Mouse (Mus musculus) midbrain, embryonic 11.5 days (tissue): ENCODE data around the gene Ptprcap. TPM values are rescaled to one million over a fixed set of nuclear protein-coding genes. Genes with fewer than 3 reads are reported as not detected.
"Not testable (repeated sequence)": the region's sequence is repeated elsewhere in the genome, so short reads cannot be mapped to it uniquely, and the experiment has no call there.

Source experiments
- ATAC-seq: fragments of 200-750 bp; cut with Nextera tagmentation; 2 replicates; pipeline ENCODE4 v1.8.0; 2017; ENCODE audit warnings: moderate TSS enrichment, moderate library complexity; ENCODE audit not compliant: low FRiP score
- DNase-seq: peaks from one replicate; pipeline ENCODE4 v3.0.0; 2015; ENCODE audit warnings: low spot score; ENCODE audit errors: missing footprints
- H3K27ac ChIP-seq: fragments of 300-500 bp; sonication (generic); 2 replicates; pipeline ENCODE4 v1.5.1; 2014; ENCODE audit warnings: low read depth, low read length
- H3K27me3 ChIP-seq: fragments of 300-500 bp; sonication (generic); 2 replicates; pipeline ENCODE4 v1.6.1; 2014; ENCODE audit warnings: mild to moderate bottlenecking, low read length, moderate library complexity, mixed read lengths; ENCODE audit not compliant: control insufficient read depth, insufficient read depth
- H3K36me3 ChIP-seq: fragments of 300-500 bp; sonication (generic); 2 replicates; pipeline ENCODE4 v1.6.1; 2014; ENCODE audit warnings: mild to moderate bottlenecking, low read length, moderate library complexity, mixed read lengths; ENCODE audit not compliant: control insufficient read depth, insufficient read depth
- H3K4me1 ChIP-seq: fragments of 300-500 bp; sonication (generic); 2 replicates; pipeline ENCODE4 v1.6.1; 2014; ENCODE audit warnings: low read length; ENCODE audit not compliant: control insufficient read depth, insufficient read depth
- H3K4me2 ChIP-seq: fragments of 300-500 bp; sonication (generic); 2 replicates; pipeline ENCODE4 v1.6.1; 2014; ENCODE audit warnings: mild to moderate bottlenecking, moderate library complexity
- H3K4me3 ChIP-seq: fragments of 300-500 bp; sonication (generic); 2 replicates; pipeline ENCODE4 v1.5.1; 2014; ENCODE audit warnings: low read depth, low read length
- H3K9ac ChIP-seq: fragments of 300-500 bp; sonication (generic); 2 replicates; pipeline ENCODE4 v1.6.1; 2014; ENCODE audit warnings: low read length
- H3K9me3 ChIP-seq: fragments of 300-500 bp; sonication (generic); 2 replicates; pipeline ENCODE4 v1.6.1; 2016; ENCODE audit warnings: low read length; ENCODE audit not compliant: control insufficient read depth
- WGBS: fragments of 180-500 bp; shearing (Covaris S2); extraction: QIAGEN DNeasy Blood & Tissue Kit; methylation state at CpG from one replicate; pipeline ENCODE4 v1.1.7; 2014; 5-methylcytosine and 5-hydroxymethylcytosine counted together
- polyA plus RNA-seq: library from polyadenylated mRNA; unstranded; fragments of >200 nt; fragmentation: Nextera tagmentation; extraction: Ambion mirVana; gene quantifications from 2 replicates; pipeline ENCODE4 v1.2.1, GENCODE M21; 2014

Ptprcap gene
- polyA plus RNA-seq, 1 experiment from 2014 or later: 0.75 TPM

DNA sequence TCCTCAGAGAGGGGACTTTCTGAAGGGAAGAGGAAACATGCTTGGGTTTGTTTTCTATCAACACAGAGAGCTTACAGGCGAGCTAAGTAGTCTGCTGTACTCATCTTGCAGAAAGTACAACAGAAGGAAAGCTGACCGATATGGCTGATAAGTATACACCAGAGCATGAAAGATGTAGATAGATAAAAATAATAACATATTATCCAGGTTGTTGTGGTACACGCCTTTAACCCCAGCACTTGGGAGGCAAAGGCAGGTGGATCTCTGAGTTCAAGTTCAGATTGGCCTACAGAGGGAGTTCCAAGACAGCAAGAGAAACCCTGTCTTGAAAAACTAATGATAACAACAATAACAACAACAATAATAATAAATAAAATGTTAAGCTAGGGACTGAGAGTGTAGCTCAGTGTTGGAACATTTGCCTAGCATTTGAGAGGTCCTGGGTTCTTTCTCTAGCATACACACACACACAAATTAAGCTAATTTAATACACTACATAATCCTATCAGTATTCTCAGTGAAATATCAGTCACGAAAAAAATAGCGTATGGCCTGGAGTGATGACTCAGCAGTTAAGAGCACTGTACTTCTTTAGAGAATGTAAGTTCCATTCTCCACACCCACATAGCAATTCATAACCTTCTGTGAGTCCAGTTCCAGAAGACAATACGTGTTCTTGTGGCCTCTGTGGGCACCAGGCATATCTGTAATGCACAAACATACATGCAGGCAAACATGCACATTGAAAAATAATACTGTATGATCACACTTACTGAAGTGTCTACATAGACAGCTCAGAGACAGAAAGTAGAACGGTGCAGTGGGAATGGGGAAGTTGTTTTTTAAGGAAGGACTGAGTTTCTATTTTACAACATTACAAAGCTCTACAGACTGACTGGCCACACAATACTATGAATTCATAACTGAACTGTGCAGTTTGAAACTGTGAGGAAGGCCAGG is 30.7 kb upstream of the Ptprcap start:
- Histone ChIP-seq H3K9ac (no peak overlapping the region), H3K27ac (no peak overlapping the region), H3K36me3 (no peaks in the 10 kb centered on the region), H3K27me3 (no peaks in the 10 kb centered on the region), H3K9me3 (no peaks in the 10 kb centered on the region), H3K4me3 (no peak overlapping the region), H3K4me1 (peaks cover 16% of the 10 kb centered on the region), H3K4me2 (no peak overlapping the region)
- 86% methylated on average over 7 of the region's 7 CpGs for whole genome bisulfite sequencing
- DNase-seq: peak; percentile 66
- no peak for ATAC-seq

DNA sequence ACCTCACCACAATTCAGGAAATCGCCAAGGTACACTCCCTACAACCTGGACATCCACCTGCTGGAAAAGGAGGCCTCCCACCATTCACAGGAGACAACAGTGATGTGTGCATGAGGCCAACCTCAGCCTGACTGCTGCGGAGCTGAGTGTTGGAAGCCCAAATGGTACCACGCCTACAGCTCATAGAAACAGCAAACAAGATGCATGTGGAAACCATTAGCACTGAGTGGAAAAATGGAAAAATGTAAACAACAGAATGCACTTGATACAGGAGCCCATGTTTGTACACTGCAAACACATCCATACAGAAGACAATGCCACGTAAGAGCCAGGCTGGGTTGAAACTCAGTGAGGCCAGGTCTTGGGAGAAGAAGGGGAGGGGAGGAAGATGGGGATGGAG is 29.0 kb upstream of the Ptprcap start:
- ATAC-seq: no peak
- no peaks in the 10 kb centered on the region for H3K27me3 ChIP-seq
- H3K9ac ChIP-seq: no peak overlapping the region

DNA sequence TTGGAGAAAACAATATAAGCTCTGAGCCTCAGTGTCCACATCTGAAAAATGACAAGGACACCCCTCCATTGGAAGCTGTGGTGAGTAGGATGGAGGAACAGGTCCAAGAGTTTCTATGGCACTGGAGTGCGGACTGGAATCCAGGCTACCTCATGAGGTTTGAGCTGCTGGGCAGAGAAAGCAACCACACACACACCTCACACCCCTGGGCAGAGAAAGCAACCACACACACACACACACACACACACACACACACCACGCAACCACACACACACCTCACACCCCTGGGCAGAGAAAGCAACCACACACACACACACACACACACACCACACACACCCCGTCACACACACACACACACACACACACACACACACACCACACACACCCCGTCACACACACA is 28.1 kb upstream of the Ptprcap start:
- 25% methylated on average over 2 of the region's 4 CpGs for WGBS
- ATAC-seq: peak; percentile 60; the same call in 1 of the 2 replicates
- not testable (repeated sequence) for DNase-seq, H3K27ac ChIP-seq, H3K36me3 ChIP-seq, H3K27me3 ChIP-seq, H3K9me3 ChIP-seq
- Histone ChIP-seq H3K4me2 (peak overlapping the region; percentile 77), H3K4me3 (peak overlapping the region; percentile 67), H3K4me1 (peaks cover 16% of the 10 kb centered on the region), H3K9ac (peak overlapping the region; percentile 47; the same call in 1 of the 2 replicates)

More for the DNA sequence above, 29.0 kb upstream of the Ptprcap start:
- H3K27ac ChIP-seq: no peak overlapping the region
- peaks cover 16% of the 10 kb centered on the region for H3K4me1 ChIP-seq
- DNase-seq: no peak
- H3K36me3 ChIP-seq: peaks cover 4% of the 10 kb centered on the region
- no peak overlapping the region for H3K4me2 ChIP-seq
- 90% methylated on average over 4 of the region's 4 CpGs for WGBS
- no peak overlapping the region for H3K4me3 ChIP-seq
- H3K9me3 ChIP-seq: no peaks in the 10 kb centered on the region

DNA sequence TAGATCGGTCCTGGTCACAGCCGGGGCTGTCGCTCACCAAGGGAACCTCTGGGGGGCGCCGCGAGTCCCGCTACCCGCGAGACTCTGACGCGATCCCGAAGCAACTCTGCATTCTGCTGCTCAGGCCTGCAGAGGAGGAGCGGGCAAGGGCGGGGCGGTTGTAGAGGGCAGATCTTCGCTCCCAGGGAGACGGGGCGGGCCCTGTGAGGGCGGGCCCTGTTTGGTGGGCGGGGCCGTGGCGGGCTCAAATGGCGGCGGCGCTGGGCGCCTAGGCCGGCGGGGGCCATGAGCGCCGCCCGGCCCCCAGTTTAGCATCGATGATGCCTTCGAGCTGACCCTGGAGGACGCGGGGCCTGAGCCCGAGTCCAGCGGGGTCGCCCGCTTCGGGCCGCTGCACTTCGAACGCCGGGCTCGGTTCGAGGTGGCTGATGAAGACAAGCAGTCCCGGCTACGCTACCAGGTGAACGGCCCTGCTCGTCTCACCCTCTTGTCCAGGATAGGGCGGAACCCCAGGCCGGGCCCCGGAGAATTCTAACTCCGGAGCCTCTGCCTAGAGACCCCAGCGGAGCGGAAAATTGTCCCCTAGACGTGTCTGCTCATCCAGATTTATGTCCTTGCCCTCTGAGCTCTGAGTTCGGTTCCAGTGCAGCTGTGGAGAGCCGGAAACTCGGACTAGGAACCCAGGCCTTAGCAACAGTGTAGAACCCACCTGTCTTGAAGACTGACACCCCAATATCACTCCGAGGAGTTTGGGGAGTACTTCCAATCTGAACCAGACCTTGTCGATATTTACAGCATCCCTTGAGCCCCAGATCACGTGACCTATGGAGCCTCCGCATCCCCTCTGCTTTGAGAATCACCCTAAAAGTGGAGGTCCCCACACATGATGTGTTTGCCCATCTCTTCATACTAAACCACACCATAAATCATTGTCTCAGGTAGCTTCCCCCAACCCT is 27.4 kb upstream of the Ptprcap start, which contains the start of gene Aip:
Gene Aip, minus strand, starts transcription at position 118 of the 956 bp plus-strand sequence.
- peak within 1 kb of the TSS; percentile 25; the same call in 1 of the 2 replicates for H3K27ac ChIP-seq
- under 1% methylated on average over 60 of the region's 64 CpGs for WGBS
- DNase-seq (peak; percentile 99), ATAC-seq (peak; percentile 95)
- peak within 1 kb of the TSS; percentile 86 for H3K9ac ChIP-seq
- H3K4me1 ChIP-seq: peaks cover 11% of the 10 kb centered on the region
- no peaks in the 10 kb centered on the region for H3K27me3 ChIP-seq
- peaks cover 4% of the 10 kb centered on the region for H3K36me3 ChIP-seq
- H3K4me3 ChIP-seq: peak within 1 kb of the TSS; percentile 67
- H3K4me2 ChIP-seq: peak within 1 kb of the TSS; percentile 77
- H3K9me3 ChIP-seq: no peaks in the 10 kb centered on the region

DNA sequence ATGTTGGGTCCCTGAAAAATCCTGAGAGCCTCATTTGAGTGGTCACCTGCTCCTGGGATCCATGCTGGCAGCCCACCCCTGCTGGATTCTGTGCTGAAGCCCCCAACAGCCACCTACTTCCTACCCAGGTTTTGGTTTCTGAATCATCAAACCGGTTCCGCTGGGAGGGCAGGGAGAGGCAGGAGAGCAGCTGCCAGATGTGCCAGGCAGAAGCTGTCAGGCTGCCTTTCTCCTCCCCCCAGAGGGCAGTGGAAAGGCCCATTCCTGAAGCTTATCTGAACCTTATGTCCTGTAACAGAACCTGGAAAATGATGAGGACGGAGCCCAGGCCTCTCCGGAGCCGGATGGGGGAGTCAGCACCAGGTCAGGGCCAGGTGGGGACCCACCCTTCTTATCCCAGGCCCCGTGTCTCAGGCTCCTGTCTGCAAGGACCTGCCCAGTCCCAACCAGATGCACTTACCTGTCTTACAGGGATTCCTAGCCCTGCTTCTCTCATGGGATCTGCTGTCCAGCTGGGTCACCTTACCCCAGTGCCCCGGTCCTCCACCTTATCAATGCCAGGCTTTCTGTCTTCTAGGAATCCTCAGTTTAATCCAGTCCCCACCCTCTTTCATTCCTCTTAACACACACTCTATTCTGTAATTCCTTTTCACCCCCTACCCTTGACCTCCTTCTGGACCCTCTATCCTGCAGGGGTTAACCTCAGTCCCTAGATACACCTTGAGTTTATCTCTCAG is 26.5 kb upstream of the Ptprcap start:
- ATAC-seq: no peak
- Histone ChIP-seq H3K4me3 (peak overlapping the region; percentile 67), H3K27me3 (no peaks in the 10 kb centered on the region), H3K9ac (peak overlapping the region; percentile 86), H3K27ac (no peak overlapping the region), H3K4me2 (peak overlapping the region; percentile 77), H3K36me3 (peaks cover 8% of the 10 kb centered on the region), H3K4me1 (peaks cover 11% of the 10 kb centered on the region), H3K9me3 (no peaks in the 10 kb centered on the region)
- peak; percentile 64 for DNase-seq
- WGBS: 68% methylated on average over 7 of the region's 7 CpGs

DNA sequence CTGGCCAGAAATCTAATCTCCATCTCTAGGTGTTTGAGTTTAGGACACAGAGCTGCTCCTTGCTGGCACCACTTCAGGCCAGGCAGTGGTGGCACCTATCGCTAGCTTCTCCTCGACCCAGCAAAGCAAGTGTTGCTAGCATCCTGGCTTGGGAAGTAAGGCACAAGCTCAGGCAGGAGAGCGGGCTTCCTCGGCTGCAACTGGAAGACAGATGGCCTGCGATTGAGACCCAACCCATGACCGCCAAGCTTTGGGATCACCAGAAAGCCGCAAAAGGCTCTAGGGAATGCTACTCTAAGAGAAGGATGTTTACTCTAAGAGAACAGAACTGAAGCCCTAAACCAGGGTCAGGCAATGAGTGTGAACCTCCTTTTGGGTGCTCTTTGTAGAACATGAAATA is 23.9 kb upstream of the Ptprcap start:
- DNase-seq (peak; percentile 31), ATAC-seq (no peak)
- no peak overlapping the region for H3K27ac ChIP-seq
- peaks cover 8% of the 10 kb centered on the region for H3K36me3 ChIP-seq
- H3K9me3 ChIP-seq: no peaks in the 10 kb centered on the region
- no peak overlapping the region for H3K4me2 ChIP-seq
- no peak overlapping the region for H3K9ac ChIP-seq
- no peak overlapping the region for H3K4me3 ChIP-seq
- no peaks in the 10 kb centered on the region for H3K27me3 ChIP-seq
- 96% methylated on average over 7 of the region's 7 CpGs for WGBS
- peaks cover 11% of the 10 kb centered on the region for H3K4me1 ChIP-seq

DNA sequence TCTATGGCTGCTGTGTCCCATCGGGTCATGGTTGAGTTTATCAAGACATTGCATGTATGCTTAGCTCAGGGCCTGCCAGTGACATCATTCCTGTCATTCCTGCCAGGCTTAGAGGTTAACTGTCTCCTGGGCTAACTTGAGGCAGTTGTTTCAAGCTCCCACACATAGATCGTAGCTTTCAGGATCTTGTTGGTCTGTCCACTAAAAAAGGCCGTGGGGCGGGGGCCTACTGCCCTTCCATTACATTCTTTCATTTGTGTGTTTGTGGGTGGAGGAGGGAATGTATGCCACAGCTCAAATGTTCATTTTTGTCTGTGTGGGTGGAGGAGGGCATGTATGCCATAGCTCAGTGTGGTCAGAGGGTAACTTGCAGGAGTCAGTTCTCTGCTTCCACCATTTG is 23.3 kb upstream of the Ptprcap start:
- no peaks in the 10 kb centered on the region for H3K9me3 ChIP-seq
- 91% methylated on average over 4 of the region's 4 CpGs for WGBS
- no peak overlapping the region for H3K4me2 ChIP-seq
- no peak overlapping the region for H3K4me3 ChIP-seq
- no peak overlapping the region for H3K27ac ChIP-seq
- H3K27me3 ChIP-seq: no peaks in the 10 kb centered on the region
- no peak overlapping the region for H3K9ac ChIP-seq
- ATAC-seq: no peak
- H3K36me3 ChIP-seq: peaks cover 8% of the 10 kb centered on the region
- peaks cover 9% of the 10 kb centered on the region for H3K4me1 ChIP-seq
- peak; percentile 31 for DNase-seq

DNA sequence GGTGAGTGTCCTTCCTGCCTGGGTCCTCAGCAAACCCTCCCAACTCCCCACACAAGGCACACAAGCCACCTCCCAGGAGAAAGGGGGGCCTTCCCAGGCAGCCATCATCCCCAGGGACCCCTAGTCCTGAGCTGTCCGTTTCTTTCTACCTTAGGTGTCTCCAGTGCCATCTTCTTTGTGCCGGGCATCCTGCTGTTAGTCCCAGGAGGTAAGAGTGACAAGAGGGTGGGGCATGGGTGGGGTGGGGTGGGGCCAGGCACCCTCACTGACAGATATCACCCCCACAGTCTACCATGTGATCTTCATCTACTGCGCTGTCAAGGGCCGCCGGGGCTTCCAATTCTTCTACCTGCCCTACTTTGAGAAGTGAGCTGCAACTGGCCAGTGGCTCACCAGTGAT is 22.3 kb upstream of the Ptprcap start:
- no peaks in the 10 kb centered on the region for H3K27me3 ChIP-seq
- H3K27ac ChIP-seq: no peak overlapping the region
- H3K9me3 ChIP-seq: no peaks in the 10 kb centered on the region
- peaks cover 8% of the 10 kb centered on the region for H3K4me1 ChIP-seq
- no peak overlapping the region for H3K4me3 ChIP-seq
- WGBS: 95% methylated on average over 5 of the region's 5 CpGs
- ATAC-seq: no peak
- H3K9ac ChIP-seq: no peak overlapping the region
- DNase-seq: peak; percentile 57
- no peak overlapping the region for H3K4me2 ChIP-seq
- H3K36me3 ChIP-seq: peaks cover 8% of the 10 kb centered on the region
